Mouse (Mus musculus): ENCODE measurements around the gene Fam198a.

The Fam198a gene

DNA sequence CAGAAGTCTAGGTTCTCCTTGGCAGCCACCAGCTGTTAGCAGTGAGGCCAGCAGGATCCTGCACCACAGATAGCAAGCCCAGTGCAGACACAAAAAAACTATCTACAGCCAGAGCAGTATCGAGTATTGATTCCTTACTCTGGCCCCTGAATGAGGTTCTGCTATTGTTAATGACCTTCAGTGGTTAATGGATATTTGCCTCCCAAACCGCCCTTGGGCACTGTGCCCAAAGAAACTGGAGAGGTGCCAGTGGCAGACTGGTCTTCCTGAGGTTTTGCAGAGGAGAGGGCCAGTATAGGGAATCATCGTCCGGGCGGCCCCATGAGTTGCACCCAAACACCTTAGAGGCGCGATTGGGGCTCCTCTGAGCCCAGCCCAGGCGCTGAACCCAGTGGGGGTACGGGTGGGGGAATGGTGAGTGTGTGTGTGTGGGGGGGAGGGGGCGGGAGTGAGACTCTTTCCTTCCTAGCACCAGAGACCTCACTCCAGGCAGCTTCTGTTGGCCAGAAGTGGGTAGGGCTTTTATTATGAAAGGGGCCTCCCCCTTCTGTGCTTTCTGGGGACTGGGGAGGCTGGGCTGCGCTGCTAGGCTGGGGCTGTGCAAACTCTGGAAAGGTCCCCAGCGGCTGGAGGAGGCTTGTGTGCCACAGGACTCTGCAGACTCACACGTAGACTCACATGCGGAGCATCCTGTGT, at the start of gene Fam198a:
Gene Fam198a (plus strand): TSS at position 571 of the 696 bp plus-strand sequence.
- peak; percentile 78 to 92 for DNase-seq

DNA sequence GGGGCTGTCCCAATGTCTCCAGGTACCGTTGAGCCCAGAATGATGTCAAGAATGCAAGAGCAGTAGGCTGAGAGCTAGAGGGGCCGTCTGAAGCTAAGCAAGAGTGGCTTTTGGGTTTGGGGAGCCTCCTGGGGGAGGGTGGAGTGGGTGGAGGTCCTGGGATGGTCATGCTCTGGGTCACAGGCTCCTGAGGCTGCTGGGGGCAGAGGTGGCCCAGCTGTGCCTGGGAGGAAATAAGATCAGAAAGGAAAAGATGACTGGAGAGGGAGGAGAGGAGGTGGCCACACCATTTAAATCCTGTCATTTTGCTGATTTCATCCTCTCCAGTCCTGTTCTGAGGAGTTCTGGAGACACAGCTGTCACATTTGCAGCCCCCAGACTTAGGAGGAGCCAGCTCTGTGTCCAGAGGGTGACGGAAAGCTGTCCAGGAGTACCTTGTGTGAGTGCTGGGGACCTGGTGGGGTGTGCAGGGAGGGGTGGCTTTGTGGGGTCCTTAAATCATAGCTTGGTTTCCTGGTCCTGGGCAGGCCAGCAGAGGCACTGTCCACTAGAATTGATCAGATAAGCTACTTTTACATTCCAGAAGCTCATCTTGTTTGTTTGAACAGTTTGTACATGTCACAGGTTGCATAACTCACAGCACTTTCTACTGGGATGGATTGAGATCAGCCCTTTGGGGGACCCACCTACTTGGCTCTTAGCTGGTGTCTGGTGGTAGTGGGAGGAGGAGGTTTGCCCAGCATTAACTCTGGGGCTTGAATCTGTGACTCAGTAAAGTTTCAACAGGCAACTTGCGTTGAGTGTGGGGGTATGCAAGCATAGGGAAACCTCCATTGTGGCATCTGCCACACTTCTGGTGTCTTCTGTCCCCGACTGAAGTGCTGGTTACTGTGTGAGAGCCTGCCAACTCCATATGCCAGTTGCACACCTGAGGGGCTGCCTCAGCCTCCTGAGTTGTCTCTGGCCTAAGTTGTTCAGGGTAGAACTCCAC, 48.8 kb upstream of the Fam198a start:
- no peak for DNase-seq

DNA sequence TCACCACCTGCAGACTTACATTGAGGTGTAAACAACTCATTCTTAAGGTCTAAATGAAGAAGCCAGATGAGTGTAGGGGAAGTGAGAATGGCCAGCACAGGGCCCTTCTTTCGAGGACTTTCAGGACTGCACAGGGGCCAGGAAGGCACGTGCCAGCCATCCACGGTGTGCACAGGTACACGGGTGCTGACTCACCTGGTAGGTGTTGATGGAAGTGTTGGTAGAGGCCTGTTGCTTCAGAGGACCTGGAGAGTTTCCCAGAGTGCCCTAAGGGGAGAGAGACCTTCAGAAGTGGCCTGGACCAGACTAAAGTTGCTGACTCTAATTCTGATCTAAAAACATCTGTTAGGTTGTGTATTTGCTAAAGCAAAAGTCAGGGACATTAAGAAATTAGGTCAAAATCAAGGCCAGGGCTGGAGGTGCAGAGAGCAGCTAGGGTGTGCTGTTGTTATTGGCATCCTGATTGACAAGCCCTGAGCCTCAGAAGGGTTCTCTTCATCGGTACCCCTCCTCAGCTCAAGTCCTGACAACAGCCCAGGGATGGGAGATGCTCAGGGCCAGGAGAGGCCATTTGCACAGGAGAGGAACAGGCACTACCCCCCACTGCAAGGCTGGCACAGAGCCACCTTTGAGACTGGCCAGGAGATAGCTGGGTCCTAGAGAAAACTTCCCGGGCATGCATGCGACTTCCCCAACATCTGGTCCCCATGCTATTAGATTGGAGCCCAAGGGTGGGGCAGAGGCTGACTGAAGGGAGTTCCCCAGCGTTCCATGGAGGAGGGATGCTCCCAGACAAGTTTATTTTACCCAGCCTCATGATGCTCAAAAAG, 47.1 kb upstream of the Fam198a start:
- DNase-seq, result peak in 1 of 2 experiments; percentile 20

DNA sequence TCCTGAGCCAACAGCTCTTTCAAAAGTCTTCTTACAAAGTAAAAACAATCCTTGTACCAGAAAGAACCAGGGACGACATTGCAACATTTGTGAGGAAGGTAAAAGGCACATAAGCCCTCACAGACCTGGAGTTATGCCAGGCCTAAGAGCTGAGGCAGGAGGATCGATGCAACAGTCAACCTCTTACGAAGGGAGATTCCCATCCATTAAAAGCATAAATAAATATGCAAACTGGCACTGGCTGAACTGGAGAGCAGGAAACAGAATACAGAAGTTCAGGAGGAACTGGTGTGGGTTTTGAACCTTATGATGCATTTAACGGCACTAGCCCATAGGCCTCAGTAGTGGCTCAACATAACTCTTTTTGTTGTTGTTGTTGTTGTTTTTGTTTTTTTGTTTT, 46.5 kb upstream of the Fam198a start:
- DNase-seq, result no peak

DNA sequence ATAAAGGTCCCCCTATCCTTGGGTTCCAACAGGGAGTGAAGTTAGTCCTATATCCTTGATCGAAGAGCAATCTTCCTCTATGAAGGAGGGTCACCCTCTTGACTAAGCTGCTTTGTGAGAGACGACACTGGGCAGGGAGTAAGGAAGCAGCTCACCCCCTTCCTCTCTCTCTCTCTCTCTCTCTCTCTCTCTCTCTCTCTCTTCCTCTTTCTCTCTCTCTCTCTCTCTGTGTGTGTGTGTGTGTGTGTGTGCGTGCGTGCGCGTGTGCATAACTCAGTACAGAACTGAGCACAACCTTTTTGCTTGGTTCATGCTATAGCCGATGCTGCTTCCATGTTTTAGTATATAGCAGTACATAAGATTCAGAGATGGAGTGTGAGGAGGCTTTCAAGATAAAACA, 45.8 kb upstream of the Fam198a start:
- DNase-seq, result no peak

DNA sequence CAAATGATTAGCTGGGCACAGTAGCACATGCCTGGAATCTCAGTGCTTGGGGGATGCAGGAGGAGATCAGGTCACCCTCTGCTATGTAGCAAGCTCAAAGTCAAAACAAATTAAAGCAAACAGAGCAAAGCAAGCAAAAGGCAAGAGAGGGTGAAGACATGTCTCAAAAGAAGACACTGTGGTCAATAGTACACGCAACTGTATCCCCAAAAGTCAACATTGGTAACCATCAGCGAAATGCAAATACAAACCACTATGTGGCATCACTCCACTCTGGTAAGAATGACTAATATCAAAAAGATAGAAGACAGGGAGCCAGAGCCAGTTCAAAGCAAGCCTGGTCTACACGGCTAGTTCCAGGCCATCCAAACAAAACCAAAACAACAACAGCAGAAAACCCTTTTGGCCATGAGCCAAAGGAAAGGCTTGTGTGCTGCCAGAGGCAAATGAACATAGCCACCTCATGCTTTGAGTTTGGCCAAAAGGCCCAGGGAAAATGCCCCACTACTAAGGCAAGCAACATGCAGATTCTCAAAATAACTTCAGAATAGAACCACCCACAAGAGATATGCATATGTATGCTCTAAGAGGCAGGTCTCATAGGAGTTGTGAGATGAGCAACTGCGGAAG, 45.1 kb upstream of the Fam198a start:
- no peak for DNase-seq

DNA sequence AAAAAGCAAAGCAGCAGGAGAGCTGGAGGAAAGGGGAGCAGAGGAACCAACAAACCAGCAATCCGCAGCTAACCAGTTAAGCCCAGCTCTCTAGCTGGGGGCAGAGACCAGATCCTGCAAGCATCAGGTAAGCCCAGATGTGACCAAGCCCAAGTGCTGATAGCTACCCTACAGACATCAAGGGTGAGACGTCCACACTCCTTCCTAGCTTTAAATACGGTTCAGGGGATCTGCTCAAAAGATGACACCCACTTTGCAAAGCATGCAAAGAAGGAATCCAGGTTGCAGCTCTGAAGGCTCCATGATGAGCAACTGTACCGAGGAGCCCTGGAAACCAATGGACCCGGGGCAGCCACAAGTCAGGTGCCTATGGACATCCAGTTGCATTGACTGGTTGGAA, 44.3 kb upstream of the Fam198a start:
- no peak for DNase-seq

DNA sequence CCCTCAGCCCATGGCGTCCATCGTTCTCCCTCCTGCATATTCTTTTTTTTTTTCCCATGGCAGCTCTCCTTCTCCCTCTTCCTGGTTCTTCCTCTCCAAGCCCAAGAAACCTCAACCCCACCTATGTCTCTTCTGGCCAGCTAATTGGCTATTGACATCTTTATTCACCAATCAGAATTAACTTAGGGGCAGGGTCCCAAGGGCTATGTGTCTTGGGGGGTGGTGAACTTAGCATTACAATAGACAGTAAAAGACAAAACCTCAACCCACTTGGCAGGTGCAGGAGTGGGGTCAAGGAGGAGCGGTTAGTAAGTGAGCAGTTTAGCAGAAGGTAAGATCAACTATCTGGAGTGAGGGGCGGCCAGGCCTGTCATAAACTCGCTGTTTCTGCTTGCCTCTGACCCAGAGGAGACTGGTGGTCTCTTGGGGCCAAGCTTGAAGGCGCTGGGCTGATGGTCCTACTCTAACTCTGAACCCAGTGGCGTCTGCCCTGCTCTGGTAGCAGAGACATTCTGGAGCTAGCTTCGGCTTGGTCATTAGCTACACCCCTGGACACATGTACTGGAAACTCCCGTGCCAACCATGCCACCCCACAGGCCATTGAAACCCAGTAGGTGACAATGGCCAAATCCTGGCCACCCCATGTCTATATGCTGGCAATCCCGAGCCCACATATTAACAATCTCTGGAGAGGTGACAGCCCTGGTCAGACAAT, 43.3 kb upstream of the Fam198a start:
- no peak for DNase-seq

DNA sequence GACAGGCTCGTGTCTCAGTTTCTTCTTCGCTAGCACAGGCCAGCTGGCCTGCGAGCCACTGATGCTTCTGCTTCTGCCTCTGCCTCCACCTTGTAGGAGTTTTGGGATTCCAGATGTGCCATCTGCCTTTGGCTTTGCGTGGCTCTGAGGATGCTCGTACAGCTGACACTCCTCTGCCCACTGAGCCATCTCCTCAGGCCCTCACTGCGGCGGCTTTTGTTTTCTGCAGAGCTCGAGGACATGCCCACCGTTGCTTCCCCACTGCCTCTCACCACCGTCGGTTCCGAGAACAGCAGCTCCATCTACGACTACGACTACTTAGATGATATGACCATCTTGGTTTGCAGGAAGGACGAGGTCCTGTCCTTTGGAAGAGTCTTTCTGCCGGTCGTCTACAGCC, 42.5 kb upstream of the Fam198a start:
- no peak for DNase-seq

DNA sequence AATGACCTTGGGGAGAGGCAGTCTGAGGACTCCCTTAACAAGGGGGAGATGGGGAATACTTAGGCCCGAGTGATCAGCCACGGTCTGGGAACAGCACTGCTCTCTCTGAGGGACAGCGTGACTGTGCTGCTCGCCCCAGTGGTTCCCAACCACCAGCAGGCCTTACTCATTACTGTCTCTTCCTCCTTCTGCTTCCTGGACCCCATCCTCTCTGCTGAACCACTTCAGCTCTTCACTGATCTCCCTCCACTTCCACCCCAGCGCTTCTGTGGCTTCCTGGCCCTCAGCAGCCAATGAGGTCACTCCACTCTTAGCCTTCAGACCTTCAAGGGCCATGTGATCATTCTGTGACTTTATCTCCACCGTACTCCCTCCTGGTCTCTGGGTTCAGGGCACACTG, 41.2 kb upstream of the Fam198a start:
- DNase-seq, result no peak

DNA sequence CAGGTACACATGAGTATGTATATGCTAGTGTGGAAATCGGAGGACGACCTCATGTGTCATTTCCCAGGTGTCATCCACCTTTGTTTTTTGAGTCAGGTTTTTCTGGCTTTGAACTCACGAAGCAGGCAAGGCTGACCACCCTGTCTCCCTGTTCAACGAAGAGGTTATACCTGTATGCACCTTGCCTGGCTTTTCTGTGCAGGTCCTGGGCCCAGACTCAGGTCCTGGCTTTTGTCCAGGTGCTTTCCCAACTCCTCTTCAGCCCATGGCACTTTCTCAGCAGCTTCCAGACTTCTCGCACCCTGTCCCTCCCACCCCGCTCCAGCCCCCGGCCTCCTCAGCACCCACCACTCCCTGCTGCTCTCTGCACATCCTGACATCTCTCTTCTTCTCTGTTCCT, 39.6 kb upstream of the Fam198a start:
- no peak for DNase-seq

DNA sequence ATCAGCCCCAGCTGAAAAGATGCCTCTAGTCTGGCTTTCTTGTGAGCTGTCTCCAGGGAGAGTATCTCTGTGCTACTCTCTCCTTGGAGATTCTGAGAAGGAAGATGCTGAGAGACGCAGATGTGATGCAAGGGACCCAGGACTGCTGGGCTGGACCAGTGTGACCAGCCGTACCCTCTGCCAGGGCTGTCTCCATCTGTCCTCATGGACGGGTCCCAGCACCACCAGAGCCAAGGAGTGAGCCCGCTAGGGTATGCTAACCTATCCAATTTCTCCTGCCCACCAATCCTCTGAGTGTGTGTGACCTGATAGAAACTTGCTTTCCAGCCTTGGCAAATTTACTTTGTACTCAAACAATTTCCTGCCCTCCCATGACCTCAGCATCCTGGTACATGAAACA, 38.0 kb upstream of the Fam198a start:
- DNase-seq, result no peak

DNA sequence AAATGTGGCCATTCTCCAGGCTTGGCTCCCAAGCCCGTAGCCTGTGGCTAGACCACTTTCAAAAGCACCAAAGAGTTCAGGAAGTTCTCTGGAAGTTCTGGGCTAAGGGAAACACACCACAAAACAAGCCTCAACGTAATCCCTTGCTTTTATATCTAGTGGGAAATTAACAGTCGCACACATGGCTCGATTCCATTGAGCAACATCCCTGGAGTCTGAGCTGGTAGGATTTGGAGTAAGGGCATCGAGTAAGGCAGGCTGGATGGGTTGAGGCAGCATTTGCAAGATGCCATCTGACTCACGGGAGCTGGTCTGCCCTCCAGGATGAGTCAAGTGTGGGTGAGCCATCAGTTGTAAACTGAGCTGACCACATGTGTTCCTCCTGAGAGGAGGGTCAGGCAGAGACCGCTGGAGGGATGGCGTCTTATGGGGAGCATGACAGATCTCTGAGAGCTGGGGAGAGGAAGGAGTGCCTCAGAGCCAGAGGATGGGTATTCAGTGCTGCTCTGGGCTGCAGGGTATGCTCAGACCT, 36.5 kb upstream of the Fam198a start:
- no peak for DNase-seq

DNA sequence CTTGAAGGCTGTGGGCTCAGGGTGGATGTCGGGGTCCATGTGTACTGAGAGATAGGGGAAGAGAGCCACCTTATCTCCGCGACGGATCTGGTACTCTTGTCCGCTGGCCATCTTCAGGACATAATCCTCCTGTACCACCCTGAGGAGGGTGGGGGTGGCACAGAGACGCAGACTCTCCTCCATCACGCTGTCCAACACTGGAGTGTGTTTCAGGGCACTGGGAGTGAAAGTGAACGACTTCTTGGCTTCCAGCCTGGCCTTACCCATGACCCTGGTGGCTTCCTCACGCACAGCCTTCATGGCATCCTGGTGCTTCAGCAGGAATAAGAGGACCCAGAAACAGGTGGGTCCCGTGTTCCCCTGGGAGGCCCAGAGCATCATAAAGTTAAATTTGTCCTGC, 35.7 kb upstream of the Fam198a start:
- DNase-seq, result no peak

DNA sequence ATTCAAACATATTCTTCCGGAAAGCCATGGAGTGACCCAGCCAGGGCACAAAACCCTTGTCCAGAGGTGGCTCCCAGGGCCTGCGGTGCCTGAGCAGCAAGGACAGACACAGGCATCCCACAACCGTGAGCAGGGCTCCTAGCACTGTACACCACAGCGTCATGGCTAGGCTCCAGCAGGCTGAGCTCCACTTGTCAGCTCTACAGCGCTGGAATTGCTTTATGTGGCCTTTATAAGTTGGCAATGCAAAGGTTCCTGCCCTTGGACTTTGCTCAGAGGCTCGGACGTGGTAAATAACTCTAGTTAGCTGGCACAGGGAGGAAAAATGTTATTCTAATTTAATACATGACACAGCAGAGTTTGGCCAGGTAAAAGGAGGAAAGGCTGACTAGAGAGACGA, 34.7 kb upstream of the Fam198a start, which contains the start of gene Cyp8b1:
Gene Cyp8b1 (minus strand): TSS at position 204 of the 400 bp plus-strand sequence.
- peak; percentile 17 to 21 for DNase-seq

DNA sequence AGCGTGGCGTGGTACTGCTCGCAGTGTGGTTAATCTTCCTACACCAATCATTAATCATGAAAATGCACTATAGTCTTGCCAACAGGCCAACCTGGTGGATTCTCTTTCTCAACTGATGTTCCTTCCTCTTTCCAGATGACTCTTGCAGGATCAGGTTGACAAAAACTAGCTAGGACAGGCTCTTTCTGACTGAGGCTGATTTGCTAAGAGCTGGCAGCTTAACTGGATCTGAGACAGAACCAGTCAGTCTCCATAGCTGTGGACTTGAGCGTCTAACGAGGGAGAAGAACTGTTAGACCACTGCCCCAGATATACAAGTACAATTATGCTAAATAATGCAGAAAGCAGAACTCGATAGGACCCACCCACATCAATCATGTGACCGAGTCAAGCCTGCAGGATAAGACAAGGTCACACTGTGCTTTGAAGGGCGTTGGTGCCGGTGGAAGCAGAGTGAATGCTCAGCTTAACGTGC, 31.7 kb upstream of the Fam198a start:
- DNase-seq, result peak in 1 of 2 experiments; percentile 48

DNA sequence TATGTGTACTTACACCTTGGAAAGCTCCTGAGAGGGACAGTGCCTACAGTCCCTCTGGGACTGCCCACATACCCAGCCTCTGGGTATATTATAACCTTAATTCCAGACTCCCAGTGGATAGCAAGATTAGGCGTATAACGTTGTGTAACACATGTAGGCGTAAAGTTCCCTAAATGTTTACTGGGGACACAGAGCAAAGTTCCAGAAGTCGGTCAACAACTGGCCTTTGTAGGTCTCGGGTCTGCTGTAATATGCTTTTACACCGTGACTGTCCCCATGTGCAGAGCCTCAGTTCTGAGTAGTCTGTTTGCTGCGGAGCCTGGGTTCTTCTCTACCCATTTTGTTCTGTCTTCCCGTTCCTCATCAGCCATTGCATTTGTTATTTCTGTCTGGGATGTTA, 27.3 kb upstream of the Fam198a start:
- no peak for DNase-seq

DNA sequence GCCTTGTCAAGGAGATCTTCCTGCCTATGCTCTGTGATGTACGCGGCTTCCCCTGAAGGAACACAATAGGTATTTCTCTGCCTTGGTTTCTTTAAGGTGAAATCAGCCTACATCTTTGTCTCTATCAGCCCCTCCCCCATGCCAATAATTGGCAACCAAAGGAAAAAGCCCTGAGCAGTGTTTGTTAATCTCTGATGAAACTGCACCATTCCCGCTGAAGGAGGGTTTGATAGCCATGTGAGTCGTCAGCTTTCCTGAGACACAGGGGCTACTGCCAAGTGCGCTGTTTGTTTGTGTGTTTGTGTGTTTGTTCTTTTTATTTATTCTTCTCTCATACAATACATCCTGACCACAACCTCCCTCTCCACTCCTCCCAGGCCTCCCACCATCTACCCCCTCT, 26.9 kb upstream of the Fam198a start:
- no peak for DNase-seq

DNA sequence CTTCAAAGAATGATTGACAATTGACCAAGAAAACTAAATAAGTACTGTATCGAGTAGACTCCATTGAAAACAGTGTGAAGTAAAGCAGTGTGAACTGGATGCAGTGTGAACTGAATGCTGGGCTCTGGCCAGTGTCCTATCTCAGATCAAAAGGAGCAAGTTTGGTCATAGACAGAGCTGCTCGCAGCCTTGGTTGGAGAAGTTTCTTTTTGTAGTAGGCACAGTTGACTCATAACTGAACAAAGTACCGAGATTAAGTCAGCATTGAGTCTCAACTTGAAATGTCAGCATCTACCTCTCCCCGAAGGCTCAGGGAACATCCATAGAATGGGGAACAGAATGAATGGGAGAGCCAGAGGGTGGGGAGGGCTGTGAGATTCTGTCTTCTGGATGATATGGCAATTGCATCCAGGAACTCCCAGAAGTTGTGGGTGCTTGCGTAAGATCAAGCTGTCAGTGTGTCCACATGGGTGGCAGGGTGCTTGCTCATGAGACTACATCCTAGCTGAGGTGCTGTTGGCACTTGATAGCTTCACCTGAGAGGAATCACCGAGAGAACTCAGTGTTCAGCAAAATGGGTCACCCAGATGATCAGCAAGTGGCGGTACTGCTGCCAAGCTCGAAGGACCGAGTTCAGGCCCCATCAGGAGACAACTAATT, 25.8 kb upstream of the Fam198a start:
- DNase-seq, result no peak

DNA sequence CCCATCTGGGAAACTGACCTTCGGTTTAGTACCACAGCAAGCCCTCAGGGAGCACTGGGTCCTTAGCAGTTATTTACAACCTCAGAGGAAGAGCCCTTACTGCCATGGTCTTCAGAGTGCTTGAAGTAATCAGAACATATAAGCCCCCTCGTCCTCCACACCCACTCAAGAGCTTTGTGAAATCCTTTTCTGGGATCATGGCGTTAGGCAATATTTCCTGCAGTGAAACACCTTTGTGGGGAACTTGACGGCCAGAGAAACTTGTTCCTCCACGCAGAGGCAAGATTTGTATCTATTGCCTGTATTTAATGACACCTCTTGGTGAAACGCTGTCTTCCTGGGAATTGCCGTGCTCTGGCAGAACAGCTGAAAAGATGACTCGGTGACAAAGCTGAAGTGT, 24.8 kb upstream of the Fam198a start:
- DNase-seq, result no peak
